Mouse (Mus musculus) myocyte (in vitro differentiated cells): ENCODE data around the gene Tex2. TPM values are rescaled to one million over a fixed set of nuclear protein-coding genes. Genes with fewer than 3 reads are reported as not detected.
A peak's percentile ranks its signal among the peaks of the same experiment; 100 is the strongest.
"Not testable (repeated sequence)": the region's sequence is repeated elsewhere in the genome, so short reads cannot be mapped to it uniquely, and the experiment has no call there.

Experiments used
- H3K27me3 ChIP-seq: one replicate; pipeline ENCODE4 v1.6.1; 2011; ENCODE audit not compliant: control insufficient read depth, insufficient read depth, insufficient read length
- H3K36me3 ChIP-seq: one replicate; pipeline ENCODE4 v1.6.1; 2011; ENCODE audit not compliant: control insufficient read depth, insufficient read depth
- H3K4me2 ChIP-seq: one replicate; pipeline ENCODE4 v1.6.1; 2011; ENCODE audit warnings: low read depth, control low read depth
- H3K4me3 ChIP-seq: one replicate; pipeline ENCODE4 v1.5.1; 2011; ENCODE audit warnings: mild to moderate bottlenecking, control low read depth, moderate library complexity
- H3K79me2 ChIP-seq: one replicate; pipeline ENCODE4 v1.6.1; 2011; ENCODE audit not compliant: control insufficient read depth, insufficient read depth
- H3ac ChIP-seq: one replicate; pipeline ENCODE4 v1.6.1; 2011; ENCODE audit not compliant: control insufficient read depth, insufficient read length
- CEBPB ChIP-seq: IDR thresholded peaks from 2 replicates; pipeline ENCODE4 v1.6.1; 2011; ENCODE audit warnings: mild to moderate bottlenecking, moderate library complexity; ENCODE audit not compliant: poor library complexity, insufficient read depth, severe bottlenecking
- E2F4 ChIP-seq: IDR thresholded peaks from one replicate; pipeline ENCODE4 v1.6.1; 2011; ENCODE audit warnings: mild to moderate bottlenecking, control low read depth, moderate library complexity; ENCODE audit not compliant: insufficient read depth
- MAX ChIP-seq: IDR thresholded peaks from one replicate; pipeline ENCODE4 v1.6.1; 2011; ENCODE audit warnings: low read depth, mild to moderate bottlenecking, control low read depth
- MYOD1 ChIP-seq, 3 experiments: IDR thresholded peaks; one replicate each; pipeline ENCODE4 v1.6.1; 2011; ENCODE audit warnings: control low read depth in 2 of 3, low read depth in 2 of 3, mild to moderate bottlenecking in 2 of 3, moderate library complexity in 1 of 3; ENCODE audit not compliant: insufficient read length in 2 of 3, control insufficient read depth in 1 of 3
- MYOG ChIP-seq, 3 experiments: IDR thresholded peaks; one replicate each; pipeline ENCODE4 v1.6.1; 2011; ENCODE audit warnings: control low read depth in 2 of 3, low read depth in 2 of 3, mild to moderate bottlenecking in 2 of 3; ENCODE audit not compliant: insufficient read length in 2 of 3, control insufficient read depth in 1 of 3, insufficient read depth in 1 of 3
- POLR2A ChIP-seq: IDR thresholded peaks from one replicate; pipeline ENCODE4 v1.6.1; 2011; ENCODE audit warnings: low read depth, mild to moderate bottlenecking, control low read depth, moderate library complexity; ENCODE audit not compliant: insufficient read length
- POLR2AphosphoS2 ChIP-seq: IDR thresholded peaks from one replicate; pipeline ENCODE4 v1.6.1; 2011; ENCODE audit warnings: low read depth, control low read depth; ENCODE audit not compliant: insufficient read length
- REST ChIP-seq: IDR thresholded peaks from one replicate; pipeline ENCODE4 v1.6.1; 2011; ENCODE audit warnings: mild to moderate bottlenecking, control low read depth, moderate library complexity; ENCODE audit not compliant: insufficient read depth, insufficient read length
- SRF ChIP-seq: IDR thresholded peaks from one replicate; pipeline ENCODE4 v1.6.1; 2011; ENCODE audit warnings: low read depth; ENCODE audit not compliant: control insufficient read depth, insufficient read length
- TCF12 ChIP-seq: IDR thresholded peaks from one replicate; pipeline ENCODE4 v1.6.1; 2011; ENCODE audit warnings: mild to moderate bottlenecking, control low read depth; ENCODE audit not compliant: poor library complexity, insufficient read depth, severe bottlenecking
- TCF3 ChIP-seq: IDR thresholded peaks from one replicate; pipeline ENCODE4 v1.6.1; 2011; ENCODE audit warnings: low read depth, control low read depth; ENCODE audit not compliant: insufficient read length
- USF1 ChIP-seq: IDR thresholded peaks from one replicate; pipeline ENCODE4 v1.6.1; 2011; ENCODE audit warnings: low read depth, mild to moderate bottlenecking, control low read depth, moderate library complexity
- polyA plus RNA-seq: library from polyadenylated mRNA; unstranded; fragments of >200 nt; fragmentation: generic; extraction: Trizol; gene quantifications from one replicate; pipeline ENCODE4 v1.2.1, GENCODE M21; 2012; ENCODE audit warnings: missing spikeins

Tex2 gene
- polyA plus RNA-seq, 1 experiment, result 7.0 TPM

- TF ChIP-seq MYOG (IDR thresholded peaks at IDR 0.05; ENCODE audit: control insufficient read depth in 1 of 3, insufficient read depth in 1 of 3, insufficient read length in 2 of 3, low read depth in 2 of 3), result peak in 2 of 3 experiments; percentile 31 to 55
- no peak for TF ChIP-seq TCF12
- peaks cover 5% of the 10 kb centered on the region for H3K79me2 ChIP-seq
- no peaks in the 10 kb centered on the region for H3K36me3 ChIP-seq
- H3K4me3 ChIP-seq, result no peak overlapping the region
- H3K4me2 ChIP-seq, result no peak overlapping the region
- H3K27me3 ChIP-seq, result no peaks in the 10 kb centered on the region
- H3ac ChIP-seq, result no peak overlapping the region
Measured at GRCm38 (mm10) chr11:106491393-106491792, 121.8 kb downstream of the Tex2 start.

DNA sequence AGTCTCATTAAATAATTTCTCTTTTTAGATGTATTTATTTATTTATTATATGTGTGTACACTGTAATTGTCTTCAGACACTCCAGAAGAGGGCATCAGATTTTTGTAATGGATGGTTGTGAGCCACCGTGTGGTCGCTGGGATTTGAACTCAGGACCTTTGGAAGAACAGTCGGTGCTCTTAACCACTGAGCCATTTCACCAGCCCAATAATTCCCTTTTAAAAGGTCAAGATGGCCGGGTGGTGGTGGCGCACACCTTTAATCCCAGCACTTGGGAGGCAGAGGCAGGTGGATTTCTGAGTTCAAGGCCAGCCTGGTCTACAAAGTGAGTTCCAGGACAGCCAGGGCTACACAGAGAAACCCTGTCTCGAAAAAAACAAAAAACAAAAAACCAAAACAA lies 122.6 kb downstream of the Tex2 start:
- not testable (repeated sequence) for H3K4me3 ChIP-seq, H3K36me3 ChIP-seq, H3K27me3 ChIP-seq, H3ac ChIP-seq
- peaks cover 13% of the 10 kb centered on the region for H3K79me2 ChIP-seq
- H3K4me2 ChIP-seq, result peak overlapping the region; percentile 22

GRCm38 (mm10) chr11:106490057-106490456 lies 123.2 kb downstream of the Tex2 start:
- Histone ChIP-seq H3K79me2 (peaks cover 18% of the 10 kb centered on the region), H3K4me3 (no peak overlapping the region)
- no peak for TF ChIP-seq TCF12

DNA sequence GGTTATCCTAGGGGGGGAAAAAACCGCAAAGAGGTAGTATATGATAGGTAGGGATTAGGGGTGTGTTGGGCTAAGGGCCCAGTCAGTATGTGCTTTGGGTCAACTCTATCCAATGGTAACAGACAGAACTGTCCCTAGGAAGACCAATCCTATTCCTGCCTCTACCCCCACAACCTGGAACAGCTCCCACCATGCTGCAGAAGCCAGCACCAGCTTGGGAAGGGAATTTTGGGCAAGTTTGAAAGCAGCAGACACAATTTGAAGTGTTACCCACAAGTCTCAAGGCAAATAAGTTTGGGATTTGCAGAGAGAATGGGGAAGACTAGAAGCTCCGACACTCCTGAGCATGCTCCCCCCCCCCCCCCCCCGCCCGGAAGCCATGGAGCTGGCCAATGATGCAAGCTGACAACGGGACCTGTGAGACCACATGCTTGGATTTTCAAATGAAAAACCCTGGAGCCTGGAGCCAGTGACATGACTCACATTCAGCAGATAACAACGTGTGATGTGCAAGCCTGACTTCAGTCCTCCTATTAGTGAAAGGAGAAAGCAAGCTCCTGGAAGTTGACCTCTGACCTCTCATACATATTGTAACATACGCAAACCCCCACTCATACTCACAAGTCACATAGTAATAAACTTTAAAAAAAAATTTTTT lies 124.1 kb downstream of the Tex2 start:
- H3K4me3 ChIP-seq, result no peak overlapping the region
- TF ChIP-seq TCF3 (no peak), POLR2AphosphoS2 (no peak), POLR2A (no peak), MAX (no peak), SRF (no peak), CEBPB (no peak), E2F4 (no peak), TCF12 (no peak), REST (no peak)
- H3ac ChIP-seq, result no peak overlapping the region
- peaks cover 27% of the 10 kb centered on the region for H3K79me2 ChIP-seq
- H3K36me3 ChIP-seq, result no peaks in the 10 kb centered on the region
- H3K4me2 ChIP-seq, result peak overlapping the region; percentile 83
- H3K27me3 ChIP-seq, result no peaks in the 10 kb centered on the region

More at GRCm38 (mm10) chr11:106490057-106490456, 123.2 kb downstream of the Tex2 start:
- H3ac ChIP-seq, result no peak overlapping the region
- no peaks in the 10 kb centered on the region for H3K27me3 ChIP-seq
- H3K36me3 ChIP-seq, result no peaks in the 10 kb centered on the region
- H3K4me2 ChIP-seq, result peak overlapping the region; percentile 22

GRCm38 (mm10) chr11:106488126-106488561 lies 125.1 kb downstream of the Tex2 start:
- Histone ChIP-seq H3K79me2 (peaks cover 37% of the 10 kb centered on the region), H3K4me3 (peak overlapping the region; percentile 61), H3ac (peak overlapping the region; percentile 96), H3K36me3 (no peaks in the 10 kb centered on the region), H3K4me2 (peak overlapping the region; percentile 83), H3K27me3 (no peaks in the 10 kb centered on the region)
- TF ChIP-seq SRF (no peak), USF1 (no peak), REST (no peak), POLR2A (no peak), POLR2AphosphoS2 (no peak), TCF3 (no peak), MYOD1 (IDR thresholded peaks at IDR 0.05; ENCODE audit: control insufficient read depth in 1 of 3, insufficient read length in 2 of 3, low read depth in 2 of 3) (no peak), MYOG (IDR thresholded peaks at IDR 0.05; ENCODE audit: control insufficient read depth in 1 of 3, insufficient read depth in 1 of 3, insufficient read length in 2 of 3, low read depth in 2 of 3) (no peak), TCF12 (no peak), MAX (no peak), CEBPB (no peak), E2F4 (no peak)

- Histone ChIP-seq H3K4me3 (peak within 1 kb of the TSS; percentile 61), H3ac (peak within 1 kb of the TSS; percentile 96), H3K79me2 (peaks cover 42% of the 10 kb centered on the region), H3K36me3 (no peaks in the 10 kb centered on the region), H3K4me2 (peak within 1 kb of the TSS; percentile 83), H3K27me3 (no peaks in the 10 kb centered on the region)
- TF ChIP-seq REST (peak; percentile 34), MAX (no peak), CEBPB (no peak), POLR2A (peak; percentile 98), POLR2AphosphoS2 (peak; percentile 98), MYOG (IDR thresholded peaks at IDR 0.05; ENCODE audit: control insufficient read depth in 1 of 3, insufficient read depth in 1 of 3, insufficient read length in 2 of 3, low read depth in 2 of 3) (peak in 1 of 3 experiments; percentile 39), TCF12 (no peak), TCF3 (no peak), MYOD1 (IDR thresholded peaks at IDR 0.05; ENCODE audit: control insufficient read depth in 1 of 3, insufficient read length in 2 of 3, low read depth in 2 of 3) (no peak), SRF (peak; percentile 74), E2F4 (no peak), USF1 (no peak)
Measured at GRCm38 (mm10) chr11:106487733-106488115, 125.5 kb downstream of the Tex2 start, which contains the start of gene Ern1. Ern1 (minus strand) TSS chr11:106487852.
